Mouse (Mus musculus) kidney, postnatal 36 days (tissue): Measurements from ENCODE around the gene Ccdc6.
"Not testable (repeated sequence)": the region's sequence is repeated elsewhere in the genome, so short reads cannot be mapped to it uniquely, and the experiment has no call there.

Experiments used
- DNase-seq, 2 experiments: peaks; one replicate each; pipeline ENCODE4 v3.0.0; 2021 to 2022; ENCODE audit warnings: mixed read lengths in 2 of 2

Gene Ccdc6

DNA sequence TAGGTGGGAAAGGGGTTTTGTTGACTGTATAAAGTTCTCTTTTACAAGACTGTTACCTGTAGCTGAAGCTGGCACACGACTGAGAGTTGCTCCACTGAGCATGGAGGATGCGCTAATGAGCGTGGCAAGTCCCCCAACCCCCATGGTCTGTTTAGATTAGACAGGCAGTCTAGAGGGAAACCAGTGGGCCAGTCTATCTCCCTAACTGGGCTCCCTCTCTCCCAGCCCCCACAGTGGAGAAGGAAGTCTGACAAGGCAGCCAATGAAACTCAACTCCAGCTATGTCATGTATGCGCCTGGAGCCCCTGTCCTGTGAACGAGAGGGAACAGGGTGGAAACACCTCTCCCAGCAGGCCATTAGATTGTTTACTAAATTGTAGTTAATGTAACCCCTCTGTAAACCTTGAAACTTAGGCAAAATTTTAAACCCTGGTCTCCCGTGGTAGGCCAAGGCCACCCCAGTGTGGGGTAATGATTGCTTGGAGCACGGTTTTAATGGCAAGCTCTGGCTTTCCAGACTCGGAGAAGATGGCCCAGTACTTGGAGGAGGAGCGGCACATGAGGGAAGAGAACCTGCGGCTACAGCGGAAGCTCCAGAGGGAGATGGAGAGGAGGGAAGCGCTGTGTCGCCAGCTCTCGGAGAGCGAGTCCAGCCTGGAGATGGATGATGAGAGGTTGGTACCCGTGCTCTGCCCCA is 77.7 kb downstream of the Ccdc6 start:
- peak in 1 of 2 experiments; percentile 54 for DNase-seq

DNA sequence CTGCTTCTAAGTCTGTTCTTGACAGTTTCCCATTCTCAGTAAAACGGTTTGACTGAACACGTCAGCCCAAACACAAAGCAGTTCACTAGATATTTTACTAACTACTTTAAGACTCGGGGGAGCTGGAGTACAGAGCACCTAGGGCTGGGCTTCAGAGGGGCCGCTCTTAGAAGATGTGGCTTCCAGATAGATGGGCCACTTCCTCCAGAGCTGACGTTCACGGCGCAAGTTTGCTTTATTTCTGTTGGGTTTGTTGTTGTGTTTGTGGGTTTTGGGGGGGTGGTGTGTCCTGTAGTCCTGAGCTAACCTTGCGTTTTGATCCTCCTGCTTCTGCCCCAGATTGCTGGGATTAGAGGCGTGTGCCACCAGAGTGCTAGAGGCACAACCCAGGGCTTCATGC is 83.8 kb downstream of the Ccdc6 start:
- peak in 1 of 2 experiments; percentile 15 for DNase-seq

DNA sequence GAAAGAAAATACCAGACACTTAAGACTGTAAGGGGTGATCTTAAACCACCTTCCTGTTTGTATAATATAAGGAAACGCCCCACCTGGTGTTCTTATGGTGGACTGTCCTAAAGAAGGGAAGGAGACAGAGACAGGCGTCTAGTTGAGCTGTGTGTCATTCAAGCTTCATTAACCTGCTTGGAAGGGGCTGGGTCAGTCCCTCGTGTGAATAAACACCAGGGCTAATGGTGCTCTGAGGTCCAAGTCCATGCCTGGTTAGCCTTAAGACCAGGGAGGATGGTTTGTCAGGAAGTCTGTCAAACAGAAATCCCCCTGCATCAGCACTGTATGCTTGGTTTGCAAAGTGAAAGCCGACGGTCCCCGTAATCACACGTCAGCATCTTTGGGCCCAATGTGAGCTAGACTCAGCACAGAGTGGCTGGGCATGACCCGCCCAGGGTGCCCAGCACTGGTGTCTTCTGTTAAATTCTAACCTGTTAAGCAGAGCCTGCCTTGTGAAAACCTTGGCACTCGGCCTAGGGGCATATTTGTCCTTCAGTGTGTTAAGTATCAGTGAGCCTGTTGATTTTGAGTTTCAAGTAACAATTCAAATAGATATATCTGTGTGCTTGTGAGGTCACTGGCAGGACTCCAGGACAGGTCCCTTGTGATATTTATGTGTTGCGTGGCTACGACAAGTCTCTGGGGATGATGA is 84.5 kb downstream of the Ccdc6 start:
- peak; percentile 90 to 95 for DNase-seq

DNA sequence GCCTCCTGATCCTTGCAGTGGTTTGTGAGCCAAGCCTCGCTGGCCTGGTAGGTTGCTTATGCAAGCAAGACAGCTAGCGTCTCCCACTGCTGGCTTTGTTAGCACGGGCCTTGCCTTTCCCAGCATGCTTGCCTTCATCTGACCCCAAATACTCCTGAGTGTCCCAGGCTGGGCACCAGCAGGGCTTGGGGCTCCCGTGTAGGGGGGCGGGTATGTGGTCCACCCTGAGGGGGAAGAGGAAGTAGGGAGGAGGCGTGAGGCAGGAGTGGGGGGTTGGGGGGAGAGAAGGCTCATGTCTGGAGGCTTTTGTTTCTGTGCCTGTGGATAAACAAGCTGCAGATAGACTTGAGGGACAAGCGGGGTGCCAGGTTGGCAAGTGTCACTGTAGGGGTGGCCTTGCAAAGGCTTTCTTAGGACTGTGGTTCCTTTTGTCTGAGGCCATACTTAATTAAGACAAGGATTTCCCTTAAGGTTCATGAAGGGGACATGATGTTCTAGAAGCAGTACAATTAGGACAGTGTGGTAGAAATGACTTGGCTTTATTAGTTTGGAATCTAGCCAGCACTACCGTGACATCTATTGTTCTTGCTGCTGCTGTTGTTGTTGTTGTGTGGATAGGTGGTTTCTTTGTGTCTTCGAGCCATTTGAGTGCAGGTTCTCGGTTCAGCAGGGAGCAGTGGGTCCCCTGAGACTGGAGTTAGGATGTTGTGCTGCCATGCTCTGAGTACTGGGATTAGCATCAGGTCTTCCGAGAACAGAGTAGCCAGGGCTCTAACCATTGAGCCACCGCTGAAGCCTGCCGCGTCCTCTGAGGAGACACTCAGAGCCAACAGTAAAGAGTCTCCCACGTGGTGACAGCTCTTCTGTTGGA is 86.5 kb downstream of the Ccdc6 start:
- peak; percentile 58 to 62 for DNase-seq

DNA sequence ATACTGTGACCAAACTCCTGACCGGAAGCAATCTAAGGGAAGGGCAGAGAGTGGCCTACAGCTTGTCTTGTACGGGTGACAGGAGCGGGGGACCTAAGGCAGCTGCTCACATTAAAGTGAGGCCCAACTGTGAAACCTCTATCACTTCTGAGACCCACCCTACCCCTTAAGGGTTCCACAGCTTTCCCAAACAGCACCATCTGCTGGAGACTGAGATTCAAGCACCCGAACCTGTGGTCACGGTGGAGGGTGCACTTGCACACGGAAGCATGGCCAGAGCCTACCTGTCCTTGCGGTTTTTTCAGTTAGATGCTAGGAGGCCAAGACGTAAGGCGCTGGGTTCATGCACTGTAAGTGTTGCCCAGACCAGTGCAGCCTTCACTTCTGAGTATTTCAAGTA is 89.2 kb downstream of the Ccdc6 start:
- peak; percentile 48 to 73 for DNase-seq

DNA sequence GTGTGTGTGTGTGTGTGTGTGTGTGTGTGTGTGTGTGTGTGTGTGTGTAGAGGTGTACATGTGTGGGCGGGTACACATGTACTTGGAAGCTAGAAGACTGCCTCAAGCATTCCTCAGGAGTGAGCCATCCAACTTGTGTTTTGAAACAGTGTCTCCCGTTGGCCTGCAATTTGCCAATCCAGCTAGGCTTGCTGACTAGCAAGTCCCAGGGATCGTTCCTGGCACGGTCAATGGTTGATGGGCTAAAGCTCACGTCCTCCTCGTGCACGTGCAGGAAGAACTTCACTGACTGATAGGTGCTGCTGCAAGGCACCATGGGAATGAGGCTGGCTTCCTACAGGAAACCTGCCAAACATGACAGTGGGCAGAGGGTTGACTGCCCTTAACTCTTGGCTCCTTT is 89.7 kb downstream of the Ccdc6 start:
- DNase-seq, result peak; percentile 52 to 69

DNA sequence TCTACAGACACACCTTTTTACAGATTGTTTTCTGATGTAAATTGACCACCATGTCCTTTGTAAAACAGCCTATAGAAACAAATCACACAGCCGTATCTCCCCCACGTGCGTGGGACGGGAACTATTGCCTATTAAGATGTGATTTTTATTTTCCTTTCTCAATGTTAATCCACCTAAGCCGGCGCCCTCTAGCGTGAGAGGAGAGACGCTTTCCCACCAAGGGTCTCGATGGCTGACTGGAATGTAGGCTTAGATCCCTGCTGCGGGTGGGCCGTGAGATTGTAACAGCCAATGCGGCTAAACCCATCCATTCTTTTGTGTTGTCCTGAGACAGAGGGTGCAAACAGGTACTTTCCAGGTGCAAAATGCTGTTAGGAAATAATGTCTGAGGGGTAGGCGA is 92.9 kb downstream of the Ccdc6 start:
- peak in 1 of 2 experiments; percentile 52 for DNase-seq

DNA sequence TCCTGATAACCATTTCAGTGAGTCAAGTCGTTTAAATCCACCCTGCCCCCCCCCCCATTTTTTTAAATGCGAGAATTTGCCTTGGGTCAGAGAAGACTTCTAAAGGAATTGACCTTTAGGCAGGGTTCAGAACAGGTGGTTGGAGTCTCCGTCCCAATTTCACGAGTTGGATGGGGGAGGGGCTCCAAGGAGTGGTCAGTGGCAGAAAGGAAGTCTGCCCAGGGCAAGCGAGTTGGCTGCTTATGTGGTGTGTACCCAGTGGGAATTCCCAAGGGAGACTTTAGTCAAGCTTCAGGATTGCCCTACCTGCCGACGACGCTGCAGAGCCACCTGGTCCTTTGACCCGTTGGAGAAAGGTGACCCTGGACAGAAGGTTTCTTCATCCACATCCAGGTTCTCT is 97.4 kb downstream of the Ccdc6 start:
- peak; percentile 32 to 57 for DNase-seq

DNA sequence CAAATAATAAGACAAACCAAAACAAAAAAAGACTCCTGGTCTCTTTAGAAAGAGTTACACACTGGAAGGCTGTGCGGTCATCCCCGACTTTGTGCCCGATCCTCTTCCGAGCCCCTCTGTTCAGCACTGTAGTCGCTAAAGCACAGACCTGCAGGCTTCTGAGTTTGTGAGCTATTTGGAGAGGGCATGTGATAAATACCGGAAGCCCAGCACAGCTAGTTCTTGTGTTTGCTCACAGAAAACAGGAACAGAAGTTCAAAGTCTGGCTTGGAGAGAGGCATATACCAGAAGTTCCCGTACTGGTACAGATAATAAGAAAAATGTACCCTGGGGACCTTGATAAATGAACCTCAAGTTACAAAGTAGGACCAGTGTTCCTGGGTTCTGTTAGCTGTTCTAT is 98.4 kb downstream of the Ccdc6 start:
- DNase-seq, result peak in 1 of 2 experiments; percentile 59

DNA sequence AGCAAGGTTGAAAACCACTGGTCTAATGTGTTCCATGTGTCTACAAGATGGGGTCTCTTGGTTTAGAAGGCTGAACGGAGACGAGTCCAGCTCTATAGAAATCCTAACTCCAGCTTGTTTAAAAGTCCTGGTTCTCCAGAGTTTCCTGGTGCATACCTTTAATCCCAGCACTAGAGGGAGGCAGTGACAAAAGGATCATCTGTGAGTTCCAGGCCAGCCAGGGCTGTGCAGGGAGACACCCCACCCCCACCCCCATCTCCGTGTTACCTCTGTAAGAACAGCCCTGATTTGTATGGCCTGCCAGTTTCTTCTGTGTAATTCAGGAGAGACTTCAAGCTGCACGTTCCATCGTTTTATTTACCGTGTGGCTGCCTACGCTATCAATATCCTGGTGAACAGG is 98.9 kb downstream of the Ccdc6 start:
- peak; percentile 43 to 64 for DNase-seq

DNA sequence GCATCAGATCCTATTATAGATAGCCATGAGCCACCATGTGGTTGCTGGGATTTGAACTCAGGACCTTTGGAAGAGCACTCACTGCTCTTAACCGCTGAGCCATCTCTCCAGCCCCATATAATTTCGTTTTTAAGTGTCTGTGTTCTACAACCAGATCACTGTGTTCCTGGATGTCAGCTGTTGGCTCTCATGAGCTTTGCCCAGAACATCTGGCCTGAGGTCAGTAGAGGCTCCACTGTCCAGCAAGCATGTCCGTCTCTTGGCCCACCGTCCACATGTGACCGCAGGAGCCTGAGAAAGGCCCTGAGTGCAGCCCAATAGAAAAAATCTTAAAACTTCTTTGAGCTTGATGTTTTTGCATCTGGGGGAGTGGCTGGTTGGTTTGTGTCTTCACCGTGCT is 99.7 kb downstream of the Ccdc6 start:
- peak; percentile 57 to 58 for DNase-seq

DNA sequence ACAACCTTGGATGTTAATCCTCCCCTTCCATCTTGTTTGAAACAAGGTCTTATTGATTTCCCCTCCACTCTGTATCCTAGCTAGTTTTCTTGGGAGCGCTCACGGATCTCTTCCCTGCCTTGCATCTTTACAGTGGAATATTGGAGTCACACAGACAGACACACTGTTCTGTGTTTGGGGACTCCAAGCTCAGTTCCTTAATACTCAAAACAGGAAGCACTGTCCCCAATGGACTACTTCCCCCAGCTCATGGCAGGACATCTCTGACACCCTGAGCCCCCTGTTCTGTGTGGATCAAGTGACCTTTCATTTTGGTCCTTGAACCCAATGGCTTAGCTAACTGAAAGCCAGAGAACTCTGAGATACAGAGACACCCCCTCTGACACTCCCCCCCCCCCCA is 100.7 kb downstream of the Ccdc6 start:
- no peak for DNase-seq

DNA sequence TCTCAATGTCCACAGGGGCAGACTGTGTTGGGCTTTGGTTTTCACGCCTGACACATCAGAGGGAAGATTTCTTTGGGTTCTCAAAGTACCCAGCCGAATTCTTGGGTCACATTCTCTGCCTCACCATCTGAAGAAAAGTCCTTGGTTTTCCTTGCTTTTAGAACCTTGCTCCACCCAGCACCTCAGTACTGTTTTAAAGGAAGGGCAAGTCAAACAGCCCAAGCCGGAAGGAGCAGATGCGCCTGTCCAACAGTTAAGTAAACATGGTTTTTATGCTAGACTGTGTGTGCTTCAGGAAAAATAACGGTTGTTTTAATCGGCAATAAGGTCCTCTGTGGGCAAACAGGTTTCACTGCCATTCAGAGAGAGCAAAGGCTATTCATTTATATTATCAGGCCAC is 101.1 kb downstream of the Ccdc6 start:
- no peak for DNase-seq

DNA sequence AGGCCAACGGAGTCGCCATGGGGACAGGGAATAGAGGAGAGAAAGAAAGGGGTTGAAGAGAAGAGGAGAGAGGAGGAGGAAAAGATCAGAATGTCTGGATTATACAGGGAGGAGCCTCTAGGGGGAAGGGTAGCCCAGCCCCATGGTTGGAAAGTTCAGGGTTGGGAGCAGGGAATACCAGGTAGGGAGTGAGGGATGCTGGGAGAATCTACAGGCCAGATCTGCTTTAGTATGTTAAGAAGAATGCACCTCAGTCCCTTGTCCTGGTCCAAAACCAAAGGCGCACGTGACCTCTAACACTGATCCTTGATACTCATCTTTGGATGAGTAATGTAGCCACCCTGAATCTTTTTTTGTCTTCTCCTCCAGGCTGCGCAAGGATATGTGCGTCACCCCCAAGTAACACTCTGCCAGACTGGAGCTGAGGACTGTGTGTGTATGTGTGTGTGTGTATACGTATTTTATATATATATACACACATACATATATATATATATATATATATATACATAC is 102.1 kb downstream of the Ccdc6 start:
- no peak for DNase-seq

DNA sequence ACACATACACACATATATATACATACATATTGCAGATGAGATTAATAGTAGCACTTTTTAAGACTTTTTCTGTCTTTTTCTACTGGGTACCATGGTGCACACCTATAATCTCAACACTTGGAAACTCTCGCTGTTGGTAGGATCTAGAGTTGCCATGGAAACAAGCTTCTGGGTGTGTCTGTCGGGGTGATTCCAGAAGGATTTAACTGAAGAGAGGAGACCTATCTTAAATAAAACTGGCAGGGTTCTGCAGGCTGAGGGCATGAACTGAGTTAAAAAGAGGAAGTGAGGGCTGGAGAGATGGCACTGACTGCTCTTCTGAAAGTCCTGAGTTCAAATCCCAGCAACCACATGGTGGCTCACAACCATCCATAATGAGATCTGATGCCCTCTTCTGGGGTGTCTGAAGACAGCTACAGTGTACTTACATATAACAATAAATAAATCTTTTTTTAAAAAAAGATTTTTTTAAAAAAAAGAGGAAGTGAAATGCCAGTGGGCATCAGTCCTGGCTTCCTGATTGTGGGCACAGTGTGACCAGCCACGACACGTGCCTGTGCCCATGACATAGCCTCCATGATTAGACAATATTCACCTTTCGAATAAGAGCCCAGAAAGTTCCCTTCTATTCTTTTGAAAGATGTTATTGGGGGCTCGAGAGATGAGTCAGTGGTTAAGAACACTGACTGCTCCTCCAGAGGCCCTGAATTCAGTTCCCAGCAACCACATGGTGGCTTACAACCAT is 102.7 kb downstream of the Ccdc6 start:
- no peak for DNase-seq

DNA sequence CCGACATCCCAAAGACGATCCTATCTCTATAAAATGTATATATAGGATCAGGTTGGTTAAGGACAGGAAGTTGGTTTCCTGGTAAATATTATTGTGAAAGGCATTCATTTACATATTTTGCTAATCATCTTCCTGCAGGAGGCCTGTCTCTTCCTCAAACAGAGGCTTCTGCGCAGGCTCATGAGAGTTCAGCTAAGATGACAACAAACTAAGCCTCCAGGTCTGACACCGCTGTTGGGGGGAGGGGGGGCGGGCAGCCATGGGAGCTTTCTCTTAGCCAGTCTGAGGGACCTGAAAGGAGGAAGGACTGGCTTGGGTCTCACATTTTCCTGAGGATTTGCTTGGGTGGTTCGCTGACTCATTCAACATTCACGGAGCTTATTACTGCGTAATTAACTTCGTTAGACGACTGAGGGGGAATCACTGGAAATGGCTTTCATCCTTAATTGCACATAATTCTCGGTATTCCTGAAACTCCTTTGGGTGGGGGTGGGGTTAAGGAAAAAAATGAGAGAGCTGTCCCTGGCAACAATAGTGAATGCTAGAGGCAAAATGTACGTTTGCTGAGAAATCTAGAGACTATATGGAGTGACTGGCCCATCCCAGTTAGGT is 104.1 kb downstream of the Ccdc6 start:
- no peak for DNase-seq

DNA sequence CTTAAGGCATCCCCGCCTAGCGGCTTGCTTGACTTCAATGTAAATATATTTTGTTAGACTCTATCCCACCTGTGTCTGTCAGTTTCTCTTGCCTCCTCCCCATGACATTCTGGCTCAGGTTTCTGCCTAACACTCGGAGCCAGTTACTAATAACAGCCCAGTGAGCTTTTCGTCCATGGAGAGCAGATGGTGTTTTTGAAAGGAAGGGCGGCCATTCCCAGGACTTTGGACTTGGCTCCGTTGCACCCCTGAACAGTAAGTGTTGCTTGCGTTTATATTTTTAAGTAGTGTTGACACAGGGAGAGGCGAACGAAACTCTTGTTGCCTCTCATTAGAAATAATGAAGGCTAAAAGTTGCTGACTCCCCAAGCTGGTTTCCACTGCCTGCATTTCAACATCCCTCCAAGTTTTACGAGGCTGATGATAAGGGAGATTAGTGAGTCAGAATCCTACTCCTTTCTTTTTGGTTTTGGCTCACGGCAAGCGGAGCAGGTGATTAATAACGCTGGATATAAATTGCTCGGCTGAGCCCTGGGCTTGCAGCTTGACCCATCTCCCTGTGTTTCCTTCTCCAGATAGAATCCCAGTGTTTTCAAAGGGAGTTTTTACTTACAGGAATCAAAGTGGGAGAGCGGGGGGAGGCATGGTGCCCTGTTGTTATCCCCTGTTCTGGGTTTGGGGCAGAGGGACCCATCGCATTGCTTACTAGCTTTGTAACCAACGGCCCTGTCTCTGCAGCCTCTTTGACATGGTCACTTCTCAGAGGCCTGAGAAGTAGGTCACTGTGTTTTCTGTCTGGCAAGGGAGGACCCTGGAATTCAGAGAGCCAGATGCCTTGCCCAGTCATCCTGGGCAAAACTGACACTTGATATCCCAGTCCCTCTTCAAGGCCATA is 107.8 kb downstream of the Ccdc6 start, which contains the start of gene Mrln:
Gene Mrln, plus strand, starts transcription at position 160 of the 895 bp plus-strand sequence.
- peak; percentile 48 to 65 for DNase-seq

DNA sequence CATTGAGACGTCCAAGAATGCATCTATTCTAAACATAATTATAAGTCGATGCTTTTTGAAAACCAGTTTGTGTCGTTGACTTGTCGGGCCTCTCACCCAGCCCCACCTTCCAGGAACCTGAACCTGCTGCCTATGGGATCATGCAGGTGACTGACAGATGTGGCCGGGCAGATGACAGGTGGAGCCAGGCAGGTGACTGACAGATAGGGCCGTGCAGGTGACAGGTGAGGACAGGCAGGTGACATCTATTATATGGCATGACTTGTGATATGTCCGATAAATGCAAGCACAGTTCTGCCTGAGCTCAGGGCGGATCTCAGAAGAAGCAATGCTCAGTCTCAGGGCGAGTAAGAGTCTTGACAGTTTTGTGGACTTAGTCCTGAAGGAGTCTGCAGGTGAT is 114.4 kb downstream of the Ccdc6 start:
- no peak for DNase-seq

DNA sequence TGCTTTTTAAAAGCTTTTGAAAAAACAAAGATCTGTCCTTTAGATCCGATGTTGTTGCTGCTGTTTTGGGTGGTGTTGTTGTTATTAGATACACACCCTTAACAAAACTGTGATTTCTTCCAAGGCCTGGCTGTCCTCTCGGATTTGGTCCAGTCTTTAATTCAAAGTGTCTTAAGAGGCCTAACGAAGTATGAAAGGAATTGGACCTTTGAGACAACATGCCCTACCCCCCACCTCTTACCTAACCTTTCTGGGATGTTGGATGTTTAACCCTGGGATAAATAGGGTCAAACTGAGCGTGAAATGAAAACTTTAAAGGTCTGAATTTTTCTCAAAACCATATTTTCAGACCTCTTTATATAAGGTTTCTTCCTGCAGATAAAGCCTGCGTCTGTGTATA is 124.0 kb downstream of the Ccdc6 start:
- DNase-seq, result peak; percentile 73 to 88

DNA sequence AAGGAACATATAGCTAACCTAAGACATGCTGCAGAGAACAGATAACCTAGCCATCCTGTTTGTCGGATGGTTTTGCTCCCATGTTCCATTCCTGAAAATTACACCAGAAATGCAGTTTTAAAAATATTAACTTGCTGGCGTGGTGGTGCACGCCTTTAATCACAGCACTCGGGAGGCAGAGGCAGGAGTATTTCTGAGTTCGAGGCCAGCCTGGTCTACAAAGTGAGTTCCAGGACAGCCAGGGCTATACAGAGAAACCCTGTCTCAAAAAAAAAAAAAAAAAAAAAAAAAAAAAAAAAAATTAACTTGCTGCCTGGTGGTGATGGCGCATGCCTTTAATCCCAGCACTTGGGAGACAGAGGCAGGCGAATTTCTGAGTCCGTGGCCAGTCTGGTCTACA is 125.3 kb downstream of the Ccdc6 start:
- not testable (repeated sequence) for DNase-seq

DNA sequence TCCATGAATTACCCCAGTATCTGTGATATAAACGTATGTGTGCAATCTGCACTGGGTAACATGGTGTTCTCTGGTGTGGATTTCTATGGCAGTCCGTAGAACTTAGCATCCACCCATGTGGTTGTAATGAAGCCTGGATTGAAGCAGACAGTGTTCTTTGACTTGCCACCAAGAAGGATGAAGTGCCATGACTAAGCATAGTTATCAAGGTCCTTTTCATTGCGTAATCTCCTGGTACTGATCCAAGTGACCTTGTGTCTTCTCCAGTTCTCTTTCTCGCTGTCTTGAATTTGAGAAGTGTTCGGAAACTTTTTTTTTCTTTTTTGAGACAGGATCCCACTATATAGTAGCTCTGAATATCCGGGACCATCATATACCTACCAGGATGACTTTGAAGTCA is 127.7 kb downstream of the Ccdc6 start:
- peak; percentile 60 to 91 for DNase-seq
